Mouse (Mus musculus): ENCODE results near the gene Bptf. TPM values are rescaled to one million over a fixed set of nuclear protein-coding genes. Genes with fewer than 3 reads are reported as not detected.
"Not testable (repeated sequence)": the region's sequence is repeated elsewhere in the genome, so short reads cannot be mapped to it uniquely, and the experiment has no call there.

Gene Bptf
- polyA plus RNA-seq, 1 experiment from 2014 or later: 22.9 TPM

GRCm38 (mm10) chr11:107019318-107019717 lies 112.6 kb downstream of the Bptf start:
- ATAC-seq (replicated peaks; ENCODE audit: low FRiP score, low read depth): no peak
- no peak overlapping the region for H3K4me2 ChIP-seq (ENCODE audit: low read length)

DNA sequence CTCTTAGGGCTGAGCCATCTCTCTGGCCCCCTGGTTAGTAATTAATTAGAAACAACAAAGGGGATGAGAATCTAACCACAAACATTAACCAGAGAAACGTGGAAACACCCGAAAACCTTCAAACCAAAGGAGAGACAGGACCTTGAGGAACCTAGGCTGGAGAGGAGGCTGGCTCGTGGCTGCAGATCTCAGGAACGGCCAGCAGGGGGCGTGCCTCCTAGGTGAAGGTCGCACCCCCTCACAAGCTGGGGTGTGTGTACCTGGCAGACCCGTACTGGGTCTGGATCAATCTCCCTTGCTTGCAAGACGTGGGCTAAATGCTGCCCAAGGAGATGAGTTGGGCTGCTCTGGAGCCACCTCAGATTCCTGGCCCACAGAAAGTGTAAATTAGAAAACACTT lies 113.3 kb downstream of the Bptf start:
- H3K27me3 ChIP-seq (ENCODE audit: insufficient read depth, low read length): no peaks in the 10 kb centered on the region
- no peak for ATAC-seq (replicated peaks; ENCODE audit: low FRiP score, low read depth)
- DNase-seq (ENCODE audit: low spot score): no peak
- no peaks in the 10 kb centered on the region for H3K36me3 ChIP-seq (ENCODE audit: insufficient read depth, low read length)
- TF ChIP-seq CTCF (IDR thresholded peaks at IDR 0.05; ENCODE audit: low read depth): peak; percentile 52
- H3K4me2 ChIP-seq (ENCODE audit: low read length): no peak overlapping the region
- no peak overlapping the region for H3K27ac ChIP-seq
- no peak overlapping the region for H3K4me3 ChIP-seq (replicated peaks; ENCODE audit: low read depth, low read length)
- no peaks in the 10 kb centered on the region for H3K9me3 ChIP-seq (replicated peaks; ENCODE audit: low read length)
- 35% methylated on average over 8 of the region's 8 CpGs for WGBS
- H3K4me1 ChIP-seq (replicated peaks; ENCODE audit: insufficient read depth, low read length): no peaks in the 10 kb centered on the region
- no peak overlapping the region for H3K9ac ChIP-seq (ENCODE audit: low read depth, low read length)

More at GRCm38 (mm10) chr11:107019318-107019717, 112.6 kb downstream of the Bptf start:
- H3K9ac ChIP-seq (ENCODE audit: low read depth, low read length): no peak overlapping the region
- no peaks in the 10 kb centered on the region for H3K36me3 ChIP-seq (ENCODE audit: insufficient read depth, low read length)
- no peak for DNase-seq (ENCODE audit: low spot score)
- H3K27me3 ChIP-seq (ENCODE audit: insufficient read depth, low read length): no peaks in the 10 kb centered on the region
- H3K4me3 ChIP-seq (replicated peaks; ENCODE audit: low read depth, low read length): no peak overlapping the region
- WGBS: 78% methylated on average over 4 of the region's 4 CpGs
- H3K9me3 ChIP-seq (replicated peaks; ENCODE audit: low read length): no peaks in the 10 kb centered on the region
- no peak for TF ChIP-seq CTCF (IDR thresholded peaks at IDR 0.05; ENCODE audit: low read depth)
- H3K4me1 ChIP-seq (replicated peaks; ENCODE audit: insufficient read depth, low read length): no peaks in the 10 kb centered on the region
- H3K27ac ChIP-seq: no peak overlapping the region

DNA sequence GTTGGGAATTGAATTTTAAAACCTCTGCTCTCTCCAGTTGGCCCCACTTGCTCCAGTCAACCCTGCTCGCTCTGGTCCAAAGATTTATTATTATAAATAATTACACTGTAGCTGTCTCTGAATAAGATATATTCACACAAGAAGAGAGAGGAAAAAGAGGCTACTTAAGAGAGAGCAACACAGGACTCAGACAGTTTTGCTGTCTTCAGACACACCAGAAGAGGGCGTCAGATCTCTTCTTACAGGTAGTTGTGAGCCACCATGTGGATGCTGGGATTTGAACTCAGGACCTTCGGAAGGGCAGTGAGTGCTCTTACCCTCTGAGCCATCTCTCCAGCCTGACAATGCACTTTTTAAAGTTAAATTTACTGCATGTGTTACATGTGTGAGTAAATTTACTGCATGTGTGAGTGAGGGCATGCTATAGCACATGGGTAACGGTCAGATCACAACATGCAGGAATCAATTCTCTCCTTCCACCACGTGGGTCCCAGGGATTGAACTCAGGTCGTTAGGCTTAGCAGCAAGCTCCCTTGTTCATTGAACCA lies 114.5 kb downstream of the Bptf start:
- H3K4me1 ChIP-seq (replicated peaks; ENCODE audit: insufficient read depth, low read length): no peaks in the 10 kb centered on the region
- DNase-seq (ENCODE audit: low spot score) (no peak), ATAC-seq (replicated peaks; ENCODE audit: low FRiP score, low read depth) (no peak; the same call in 1 of the 2 replicates)
- no peak overlapping the region for H3K4me2 ChIP-seq (ENCODE audit: low read length)
- no peaks in the 10 kb centered on the region for H3K9me3 ChIP-seq (replicated peaks; ENCODE audit: low read length)
- H3K27ac ChIP-seq: no peak overlapping the region
- no peaks in the 10 kb centered on the region for H3K27me3 ChIP-seq (ENCODE audit: insufficient read depth, low read length)
- 36% methylated on average over 6 of the region's 6 CpGs for WGBS
- no peaks in the 10 kb centered on the region for H3K36me3 ChIP-seq (ENCODE audit: insufficient read depth, low read length)
- peak; percentile 47; the same call in 1 of the 2 replicates for TF ChIP-seq CTCF (IDR thresholded peaks at IDR 0.05; ENCODE audit: low read depth)
- no peak overlapping the region for H3K4me3 ChIP-seq (replicated peaks; ENCODE audit: low read depth, low read length)
- H3K9ac ChIP-seq (ENCODE audit: low read depth, low read length): no peak overlapping the region

DNA sequence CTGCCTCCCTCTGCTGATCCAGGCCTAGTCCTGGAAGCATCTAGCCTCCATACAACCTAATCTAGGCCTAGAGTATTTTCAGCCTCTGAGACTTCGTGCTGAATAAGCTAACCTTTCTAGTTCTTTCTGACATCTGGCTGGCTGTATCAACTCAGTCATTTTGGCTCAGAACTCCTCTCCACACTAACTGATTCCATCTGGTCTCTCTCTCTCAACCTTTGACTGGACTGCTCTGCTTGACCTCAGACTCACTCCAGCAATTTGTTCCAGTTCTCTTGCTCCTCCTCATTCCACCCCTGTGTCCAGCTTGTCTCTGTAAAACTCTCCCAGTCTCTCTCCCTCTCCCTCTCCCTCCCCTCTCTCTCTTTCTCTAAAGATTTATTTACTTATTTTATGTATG lies 115.0 kb downstream of the Bptf start:
- Histone ChIP-seq H3K4me3 (replicated peaks; ENCODE audit: low read depth, low read length) (no peak overlapping the region), H3K27me3 (ENCODE audit: insufficient read depth, low read length) (no peaks in the 10 kb centered on the region), H3K9me3 (replicated peaks; ENCODE audit: low read length) (no peaks in the 10 kb centered on the region), H3K4me1 (replicated peaks; ENCODE audit: insufficient read depth, low read length) (no peaks in the 10 kb centered on the region), H3K36me3 (ENCODE audit: insufficient read depth, low read length) (no peaks in the 10 kb centered on the region), H3K9ac (ENCODE audit: low read depth, low read length) (no peak overlapping the region), H3K4me2 (ENCODE audit: low read length) (no peak overlapping the region), H3K27ac (no peak overlapping the region)
- ATAC-seq (replicated peaks; ENCODE audit: low FRiP score, low read depth) (peak; percentile 46; the same call in 1 of the 2 replicates), DNase-seq (ENCODE audit: low spot score) (peak; percentile 89)
- TF ChIP-seq CTCF (IDR thresholded peaks at IDR 0.05; ENCODE audit: low read depth): no peak; the same call in 1 of the 2 replicates
- WGBS: 47% methylated on average over 1 of the region's 1 CpGs

GRCm38 (mm10) chr11:107015535-107016187 lies 116.3 kb downstream of the Bptf start:
- H3K9me3 ChIP-seq (replicated peaks; ENCODE audit: low read length); H3K27ac ChIP-seq; H3K9ac ChIP-seq (ENCODE audit: low read depth, low read length); ATAC-seq (replicated peaks; ENCODE audit: low FRiP score, low read depth); H3K36me3 ChIP-seq (ENCODE audit: insufficient read depth, low read length); H3K27me3 ChIP-seq (ENCODE audit: insufficient read depth, low read length); H3K4me3 ChIP-seq (replicated peaks; ENCODE audit: low read depth, low read length); DNase-seq (ENCODE audit: low spot score); H3K4me1 ChIP-seq (replicated peaks; ENCODE audit: insufficient read depth, low read length); H3K4me2 ChIP-seq (ENCODE audit: low read length): not testable (repeated sequence)
- 76% methylated on average over 11 of the region's 11 CpGs for WGBS

DNA sequence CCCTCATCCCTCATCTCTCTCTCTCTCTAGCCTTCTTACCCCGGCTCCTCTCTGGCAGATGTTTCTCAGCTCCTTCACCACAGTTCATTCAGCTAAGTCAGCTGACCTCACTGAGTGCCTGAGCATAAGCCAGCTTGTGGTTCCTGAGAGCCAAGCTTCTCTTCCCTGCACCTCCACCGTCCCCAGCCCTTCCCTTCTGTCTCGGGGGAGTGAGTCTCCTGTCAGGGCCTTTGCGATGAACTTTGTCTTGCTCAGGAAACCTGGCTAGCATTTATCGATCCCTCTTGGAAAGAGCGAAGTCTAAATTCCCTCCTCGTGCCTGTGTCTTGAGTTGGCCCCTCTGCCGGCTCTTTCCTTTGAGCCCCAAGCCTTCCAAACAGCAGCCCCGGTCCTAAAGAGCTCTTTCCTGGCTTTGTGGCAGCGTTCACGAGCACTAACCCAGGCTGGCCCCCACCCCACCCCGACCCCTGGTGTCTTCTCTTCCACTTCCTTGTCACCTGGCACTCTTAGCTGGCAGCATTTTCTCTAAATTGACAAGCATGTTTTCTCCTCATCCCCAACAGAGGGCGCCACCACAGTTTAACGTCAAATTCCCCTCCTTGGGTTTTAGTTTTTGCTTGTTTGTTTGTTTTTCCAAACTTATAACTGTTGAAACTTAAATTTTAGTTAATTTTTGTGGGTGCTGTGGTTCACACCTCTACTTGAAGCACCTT lies 117.2 kb downstream of the Bptf start:
- no peaks in the 10 kb centered on the region for H3K4me1 ChIP-seq (replicated peaks; ENCODE audit: insufficient read depth, low read length)
- 47% methylated on average over 14 of the region's 14 CpGs for WGBS
- H3K27me3 ChIP-seq (ENCODE audit: insufficient read depth, low read length): no peaks in the 10 kb centered on the region
- ATAC-seq (replicated peaks; ENCODE audit: low FRiP score, low read depth): no peak
- H3K4me2 ChIP-seq (ENCODE audit: low read length): no peak overlapping the region
- no peak overlapping the region for H3K4me3 ChIP-seq (replicated peaks; ENCODE audit: low read depth, low read length)
- peak; percentile 53 for TF ChIP-seq CTCF (IDR thresholded peaks at IDR 0.05; ENCODE audit: low read depth)
- DNase-seq (ENCODE audit: low spot score): no peak
- no peak overlapping the region for H3K9ac ChIP-seq (ENCODE audit: low read depth, low read length)
- no peaks in the 10 kb centered on the region for H3K9me3 ChIP-seq (replicated peaks; ENCODE audit: low read length)
- H3K27ac ChIP-seq: no peak overlapping the region
- H3K36me3 ChIP-seq (ENCODE audit: insufficient read depth, low read length): no peaks in the 10 kb centered on the region

Measured in kidney, postnatal 0 days (tissue).